Mouse (Mus musculus) cerebellum, postnatal 10 days (tissue): ENCODE data around the gene Chaf1b.

Experiments used
- DNase-seq, 2 experiments: peaks; one replicate each; pipeline ENCODE4 v3.0.0; 2021; ENCODE audit warnings: mixed read lengths in 2 of 2

Chaf1b gene

GRCm38 (mm10) chr16:93913881-93914576 lies 30.3 kb downstream of the Chaf1b start:
- no peak for DNase-seq

GRCm38 (mm10) chr16:93915338-93915849 lies 31.7 kb downstream of the Chaf1b start:
- DNase-seq: peak; percentile 53 to 64

GRCm38 (mm10) chr16:93917712-93918678 lies 34.3 kb downstream of the Chaf1b start:
- DNase-seq: peak; percentile 91 to 95

GRCm38 (mm10) chr16:93918679-93919060 lies 35.0 kb downstream of the Chaf1b start:
- no peak for DNase-seq

- no peak for DNase-seq
These were observed 35.5 kb downstream of the Chaf1b start for GRCm38 (mm10) chr16:93919189-93919588.

GRCm38 (mm10) chr16:93920673-93921072 lies 37.0 kb downstream of the Chaf1b start:
- no peak for DNase-seq

GRCm38 (mm10) chr16:93922835-93923389 lies 39.2 kb downstream of the Chaf1b start:
- DNase-seq: no peak

GRCm38 (mm10) chr16:93923788-93924187 lies 40.1 kb downstream of the Chaf1b start:
- no peak for DNase-seq

GRCm38 (mm10) chr16:93925684-93926247 lies 42.1 kb downstream of the Chaf1b start:
- DNase-seq: no peak

- DNase-seq: no peak
These were observed 45.8 kb downstream of the Chaf1b start for GRCm38 (mm10) chr16:93929370-93930032.

- DNase-seq: peak; percentile 21 to 38
These were observed 48.8 kb downstream of the Chaf1b start for GRCm38 (mm10) chr16:93932185-93933168.

GRCm38 (mm10) chr16:93934588-93934987 lies 50.9 kb downstream of the Chaf1b start:
- no peak for DNase-seq

- DNase-seq: no peak
These were observed 51.3 kb downstream of the Chaf1b start for GRCm38 (mm10) chr16:93935009-93935408.

GRCm38 (mm10) chr16:93938400-93938846 lies 54.7 kb downstream of the Chaf1b start:
- DNase-seq: peak; percentile 90 to 94

GRCm38 (mm10) chr16:93939961-93940360 lies 56.3 kb downstream of the Chaf1b start:
- no peak for DNase-seq

- peak; percentile 68 to 76 for DNase-seq
These were observed 58.3 kb downstream of the Chaf1b start for GRCm38 (mm10) chr16:93941781-93942567.

GRCm38 (mm10) chr16:93942796-93943502 lies 59.2 kb downstream of the Chaf1b start:
- no peak for DNase-seq

GRCm38 (mm10) chr16:93944301-93944700 lies 60.6 kb downstream of the Chaf1b start:
- peak; percentile 27 to 36 for DNase-seq

GRCm38 (mm10) chr16:93947396-93947795 lies 63.7 kb downstream of the Chaf1b start:
- DNase-seq: no peak
